Mouse (Mus musculus): ENCODE measurements around the gene Smarcd3.

The Smarcd3 gene

GRCm38 (mm10) chr5:24597221-24597728 is 26.9 kb downstream of the Smarcd3 start:
- DNase-seq (ENCODE audit: low read depth, low spot score): no peak

- no peak for DNase-seq (ENCODE audit: low read depth, low spot score)
Measured at GRCm38 (mm10) chr5:24596519-24597171, 27.6 kb downstream of the Smarcd3 start.

DNA sequence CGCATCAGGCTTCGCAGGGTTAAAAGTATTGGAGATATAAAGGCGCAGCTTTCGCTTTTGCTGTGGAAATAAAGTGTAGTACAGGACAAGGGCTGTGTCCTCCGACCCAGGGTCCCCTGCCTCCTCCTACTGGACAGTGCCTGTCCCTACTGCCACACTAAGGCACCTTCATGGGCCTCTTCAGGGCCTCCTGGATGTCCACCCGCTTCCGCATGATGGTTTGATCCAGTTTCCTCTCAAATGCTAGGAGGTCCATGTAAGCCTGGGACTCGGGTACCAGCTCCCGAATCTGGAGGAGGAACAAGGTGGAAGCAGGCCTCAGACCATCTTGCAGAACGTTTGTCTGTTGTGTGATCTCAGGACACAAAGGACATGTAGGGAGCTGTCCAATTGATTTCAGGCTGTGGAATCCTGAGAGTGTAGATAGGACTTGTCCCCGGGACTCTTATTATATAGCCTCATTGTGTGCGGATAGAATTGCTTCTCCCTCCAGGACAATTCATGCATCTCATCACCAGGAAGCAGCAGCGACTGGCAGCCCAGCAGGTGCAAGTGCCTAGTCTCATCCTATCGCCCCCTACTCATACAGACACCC is 28.3 kb downstream of the Smarcd3 start:
- no peak for DNase-seq (ENCODE audit: low read depth, low spot score)

DNA sequence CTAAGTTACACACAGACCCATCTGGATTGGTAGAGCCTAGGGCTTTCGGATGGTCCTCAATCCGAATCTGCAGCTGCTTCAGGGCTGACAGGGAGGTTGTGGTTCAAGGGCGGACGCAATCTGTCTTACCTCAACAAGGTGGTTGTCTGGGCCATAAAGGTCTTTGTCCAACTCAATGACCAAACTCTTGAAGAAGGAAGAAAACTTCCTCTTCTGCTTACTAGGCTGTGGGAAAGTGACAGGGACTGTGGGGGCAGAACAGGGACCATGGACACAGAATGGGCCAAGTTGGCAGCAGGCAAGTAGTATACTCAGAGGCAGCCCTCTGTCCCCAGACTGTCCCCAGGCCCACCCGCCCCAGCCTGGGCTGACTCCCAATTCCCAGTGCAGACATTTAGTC is 28.9 kb downstream of the Smarcd3 start:
- DNase-seq (ENCODE audit: low read depth, low spot score): no peak

- no peak for DNase-seq (ENCODE audit: low read depth, low spot score)
Measured at GRCm38 (mm10) chr5:24594346-24594745, 29.9 kb downstream of the Smarcd3 start.

- DNase-seq (ENCODE audit: low read depth, low spot score): no peak
Measured at GRCm38 (mm10) chr5:24593928-24594327, 30.3 kb downstream of the Smarcd3 start.

GRCm38 (mm10) chr5:24593230-24593629 is 31.0 kb downstream of the Smarcd3 start:
- DNase-seq (ENCODE audit: low read depth, low spot score): no peak

- no peak for DNase-seq (ENCODE audit: low read depth, low spot score)
Measured at GRCm38 (mm10) chr5:24592471-24593160, 31.6 kb downstream of the Smarcd3 start.

DNA sequence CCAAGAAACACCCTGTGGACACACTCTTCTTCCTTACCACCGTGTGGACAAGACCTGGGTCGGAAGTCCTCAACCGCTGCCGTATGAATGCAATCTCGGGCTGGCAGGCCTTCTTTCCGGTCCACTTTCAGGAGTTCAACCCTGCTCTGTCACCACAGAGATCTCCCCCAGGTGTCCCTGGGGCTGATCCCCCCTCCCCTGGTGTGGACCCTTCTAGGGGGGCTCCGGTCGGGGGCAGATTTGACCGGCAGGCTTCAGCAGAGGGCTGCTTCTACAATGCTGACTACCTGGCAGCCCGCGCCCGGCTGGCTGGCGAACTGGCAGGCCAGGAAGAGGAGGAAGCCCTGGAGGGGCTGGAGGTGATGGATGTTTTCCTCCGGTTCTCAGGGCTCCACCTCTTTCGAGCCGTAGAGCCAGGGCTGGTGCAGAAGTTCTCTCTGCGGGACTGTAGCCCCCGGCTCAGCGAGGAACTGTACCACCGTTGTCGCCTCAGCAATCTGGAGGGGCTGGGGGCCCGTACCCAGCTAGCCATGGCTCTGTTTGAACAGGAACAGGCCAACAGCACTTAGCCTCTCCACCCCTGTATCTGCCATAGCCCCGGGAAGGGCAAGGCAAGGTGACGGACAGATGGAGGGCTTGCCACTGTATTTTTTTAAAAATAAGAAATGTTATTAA is 32.3 kb downstream of the Smarcd3 start:
- DNase-seq (ENCODE audit: low read depth, low spot score): no peak

DNA sequence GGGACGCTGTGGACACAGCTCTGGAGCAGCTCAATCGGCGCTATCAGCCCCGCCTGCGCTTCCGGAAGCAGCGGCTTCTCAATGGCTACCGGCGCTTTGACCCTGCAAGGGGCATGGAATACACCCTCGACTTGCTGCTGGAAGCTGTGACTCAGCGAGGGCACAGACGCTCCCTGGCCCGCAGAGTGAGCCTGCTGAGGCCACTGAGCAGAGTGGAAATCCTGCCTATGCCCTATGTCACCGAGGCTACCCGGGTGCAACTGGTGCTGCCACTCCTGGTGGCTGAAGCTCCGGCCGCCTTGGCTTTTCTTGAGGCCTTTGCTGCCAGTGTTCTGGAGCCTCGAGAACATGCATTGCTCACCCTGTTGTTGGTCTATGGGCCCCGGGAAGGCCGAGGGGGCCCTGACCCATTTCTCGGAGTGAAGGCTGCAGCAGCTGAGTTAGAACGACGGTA is 32.9 kb downstream of the Smarcd3 start:
- no peak for DNase-seq (ENCODE audit: low read depth, low spot score)

DNA sequence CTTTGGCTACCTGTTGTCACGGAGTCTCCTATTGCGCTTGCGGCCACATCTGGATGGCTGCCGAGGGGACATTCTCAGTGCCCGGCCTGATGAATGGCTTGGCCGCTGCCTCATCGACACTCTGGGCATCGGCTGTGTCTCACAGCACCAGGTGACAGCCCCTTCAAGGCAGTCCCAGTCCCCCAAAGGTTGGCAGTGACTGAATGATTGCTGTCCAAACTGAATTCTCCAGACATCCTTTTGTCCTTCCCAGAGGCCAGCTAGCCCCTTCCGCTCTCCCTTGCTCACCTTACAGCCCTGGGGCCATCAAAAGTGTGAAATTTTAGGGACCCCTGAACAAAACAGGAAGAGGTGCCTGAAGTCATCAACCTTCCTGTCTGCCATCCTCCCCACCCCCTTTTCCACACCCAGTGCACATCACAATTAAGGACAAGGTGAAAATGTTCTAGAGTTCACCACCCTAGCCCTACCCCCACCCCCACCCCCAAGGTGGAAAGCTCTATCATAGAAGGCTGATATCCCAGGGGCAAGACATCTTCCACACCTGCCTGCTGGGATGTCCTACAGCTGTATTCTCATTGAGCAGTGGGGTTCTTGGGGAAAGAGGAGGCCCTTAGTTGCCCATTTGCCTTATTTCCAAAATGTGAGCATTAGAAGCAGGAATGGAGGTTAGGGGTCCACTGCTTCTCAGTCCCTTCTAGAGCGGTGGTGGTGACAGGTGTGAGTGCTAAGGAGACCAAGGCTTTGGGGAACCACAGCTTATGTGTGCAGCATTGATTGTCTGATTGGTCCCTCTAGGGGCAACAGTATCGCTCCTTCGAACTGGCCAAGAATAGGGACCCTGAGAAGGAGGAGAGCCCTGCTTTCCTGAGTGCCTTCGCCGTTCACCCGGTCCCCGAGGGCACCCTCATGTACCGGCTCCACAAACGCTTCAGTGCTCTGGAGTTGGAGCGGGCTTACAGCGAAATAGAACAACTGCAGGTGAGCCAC is 34.4 kb downstream of the Smarcd3 start:
- no peak for DNase-seq (ENCODE audit: low read depth, low spot score)

GRCm38 (mm10) chr5:24587200-24587577 is 37.0 kb downstream of the Smarcd3 start:
- no peak for DNase-seq (ENCODE audit: low read depth, low spot score)

GRCm38 (mm10) chr5:24586547-24587199 is 37.5 kb downstream of the Smarcd3 start, which contains the start of gene Chpf2:
TSS of gene Chpf2 (plus strand) at chr5:24586741.
- DNase-seq (ENCODE audit: low read depth, low spot score): no peak

DNA sequence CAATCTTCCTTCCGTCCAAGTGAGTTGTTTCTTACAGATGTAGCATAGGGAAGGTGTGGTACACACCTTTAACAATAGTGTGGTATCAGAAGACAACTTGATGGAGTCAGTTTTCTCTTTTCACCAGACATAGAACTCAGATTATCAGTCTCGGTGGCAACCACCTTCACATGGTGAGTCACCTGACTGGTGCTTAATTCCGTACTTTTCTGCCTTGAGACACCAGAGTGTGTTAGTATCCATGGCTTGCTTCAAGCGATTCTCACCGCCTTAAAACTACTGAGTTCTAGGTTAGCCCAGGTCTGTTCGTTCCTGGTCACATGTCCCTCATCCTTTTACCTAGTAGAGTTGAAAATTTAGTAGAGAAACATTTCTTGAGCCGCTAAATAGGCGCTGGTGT is 38.1 kb downstream of the Smarcd3 start:
- no peak for DNase-seq (ENCODE audit: low read depth, low spot score)

DNA sequence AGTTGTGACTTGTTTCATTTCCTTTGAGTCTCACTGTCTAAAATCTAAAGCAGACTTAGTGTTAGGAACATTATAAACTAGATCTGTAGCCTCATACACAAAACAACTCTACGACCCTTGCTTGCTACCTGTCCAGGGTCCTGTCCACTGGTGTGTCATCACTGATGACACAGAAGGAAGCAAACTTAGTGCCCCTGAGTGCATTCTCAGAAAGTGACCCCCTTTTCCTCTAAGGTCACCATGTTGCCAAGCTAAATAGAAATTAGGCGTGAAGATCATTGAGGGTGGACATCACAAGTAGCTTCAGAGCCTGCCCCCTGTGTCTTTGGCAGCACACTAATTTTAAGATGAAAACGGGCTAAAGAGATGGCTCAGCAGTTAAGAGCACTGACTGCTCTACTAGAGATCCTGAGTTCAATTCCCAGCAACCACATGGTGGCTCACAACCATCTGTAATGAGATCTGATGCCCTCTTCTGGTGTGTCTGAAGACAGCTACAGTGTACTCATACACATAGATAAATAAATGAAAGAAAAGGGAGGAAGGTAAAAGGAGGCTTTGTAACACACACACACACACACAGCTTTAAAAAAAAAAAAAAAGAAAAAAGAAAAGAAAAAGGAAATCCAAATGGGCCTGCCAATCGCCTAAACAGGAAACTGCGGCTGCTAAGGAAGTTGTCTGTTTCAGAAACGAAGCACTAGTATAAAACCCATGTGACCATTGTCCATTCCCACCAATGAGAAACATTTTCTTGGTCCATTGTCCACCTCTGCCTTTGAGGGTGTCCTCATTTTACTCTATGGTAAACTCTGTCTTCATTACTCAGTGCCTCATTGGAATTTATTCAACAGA is 45.9 kb downstream of the Smarcd3 start:
- DNase-seq (ENCODE audit: low read depth, low spot score): no peak

GRCm38 (mm10) chr5:24577183-24577929 is 46.9 kb downstream of the Smarcd3 start, which contains the start of gene Abcf2:
TSS of gene Abcf2 (minus strand) at chr5:24577467.
- peak; percentile 100 for DNase-seq (ENCODE audit: low read depth, low spot score)

GRCm38 (mm10) chr5:24576801-24577182 is 47.4 kb downstream of the Smarcd3 start:
- DNase-seq (ENCODE audit: low read depth, low spot score): no peak

DNA sequence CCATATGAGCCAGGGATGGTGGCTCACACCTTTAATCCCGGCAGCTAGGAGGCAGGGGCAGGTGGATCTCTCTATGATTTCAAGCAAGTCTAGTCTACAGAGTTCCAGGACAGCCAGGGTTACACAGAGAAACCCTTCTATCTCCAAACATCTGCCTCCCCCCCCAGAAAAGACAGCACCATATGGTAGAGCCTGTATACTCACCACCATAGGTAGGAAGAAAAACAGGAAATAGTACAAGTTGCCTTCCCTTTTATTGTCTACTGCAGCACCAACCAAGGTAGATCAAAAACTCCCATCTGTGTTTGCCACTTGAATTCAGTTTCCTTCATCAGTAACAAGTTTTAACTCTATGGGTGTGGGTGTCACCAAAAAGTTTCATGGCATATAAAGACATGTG is 48.3 kb downstream of the Smarcd3 start:
- no peak for DNase-seq (ENCODE audit: low read depth, low spot score)

DNA sequence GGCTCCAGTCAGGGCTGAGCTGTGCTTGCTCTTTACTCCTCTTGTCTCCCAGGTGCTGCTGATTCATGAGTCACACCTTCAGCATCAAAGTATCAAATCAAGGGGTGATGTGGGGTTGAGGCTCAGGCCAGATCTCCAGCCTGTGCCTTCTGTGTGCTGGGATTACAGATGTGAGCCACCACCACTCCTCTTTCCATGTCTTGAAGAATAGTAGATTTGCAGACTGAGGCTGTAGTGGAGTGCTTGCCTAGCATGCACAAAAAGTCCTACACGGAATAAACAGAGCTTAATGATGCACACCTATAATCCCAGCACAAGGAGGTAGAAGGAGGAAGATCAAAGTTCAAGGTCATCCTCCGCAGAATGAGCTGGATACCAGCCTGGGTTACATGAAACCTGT is 67.5 kb downstream of the Smarcd3 start, which contains the start of gene 4931409K22Rik:
4931409K22Rik (minus strand) TSS at position 101 of the 400 bp plus-strand sequence.
- no peak for DNase-seq (ENCODE audit: low read depth, low spot score)

Data from brain, embryonic 18.5 days (tissue).